ENCODE assay signal across 19 mouse cellular contexts in genomic region chr14:77662994-77663393, GRCm38 (mm10).
A peak's percentile ranks its signal among the peaks of the same experiment; 100 is the strongest.
DNase-seq lines count a peak whose midpoint lies in the region; ATAC-seq lines count a peak whose summit lies in the region.
"Had no signal": no experiment of that assay in that cellular context is flagged by ENCODE, and none has a peak within 500 bp of the region (broad histone marks: within the 10 kb centered on the region; RNA-seq: fewer than 3 reads in every experiment).

No protein-coding gene starts in this region.

- no peaks in the 10 kb centered on the region for H3K9me3 ChIP-seq in heart, embryonic 10.5 days
- H3K9me3 ChIP-seq in hindbrain, embryonic 11.5 days (ENCODE audit: control insufficient read depth, low read length): no peaks in the 10 kb centered on the region
- no peaks in the 10 kb centered on the region for H3K9me3 ChIP-seq in hindbrain, embryonic 14.5 days (ENCODE audit: control insufficient read depth, low read length)
- no peaks in the 10 kb centered on the region for H3K9me3 ChIP-seq in neural tube, embryonic 13.5 days
- no peaks in the 10 kb centered on the region for H3K9me3 ChIP-seq in neural tube, embryonic 15.5 days (replicated peaks)
- H3K9me3 ChIP-seq: embryonic facial prominence, embryonic 10.5 days; embryonic facial prominence, embryonic 12.5 days; forebrain, embryonic 13.5 days; forebrain, embryonic 15.5 days had no signal

- H3K36me3 ChIP-seq in heart, embryonic 10.5 days: no peaks in the 10 kb centered on the region
- no peaks in the 10 kb centered on the region for H3K36me3 ChIP-seq in hindbrain, embryonic 11.5 days (ENCODE audit: control insufficient read depth, insufficient read depth, low read length)
- H3K36me3 ChIP-seq in hindbrain, embryonic 14.5 days (replicated peaks; ENCODE audit: control insufficient read depth, insufficient read depth): 0 out of 2 replicates have a peak, but pooled peaks cover 6% of the 10 kb centered on the region
- H3K36me3 ChIP-seq in neural tube, embryonic 13.5 days: no peaks in the 10 kb centered on the region
- H3K36me3 ChIP-seq in neural tube, embryonic 15.5 days: peaks cover 3% of the 10 kb centered on the region; the same call in 1 of the 2 replicates
- H3K36me3 ChIP-seq: embryonic facial prominence, embryonic 10.5 days; embryonic facial prominence, embryonic 12.5 days; forebrain, embryonic 15.5 days had no signal

- peaks cover 17% of the 10 kb centered on the region for H3K4me1 ChIP-seq in heart, embryonic 10.5 days
- H3K4me1 ChIP-seq in hindbrain, embryonic 11.5 days (replicated peaks; ENCODE audit: control insufficient read depth, insufficient read depth, low read length): no peaks in the 10 kb centered on the region
- peaks cover 11% of the 10 kb centered on the region; the same call in 1 of the 2 replicates for H3K4me1 ChIP-seq in hindbrain, embryonic 14.5 days (replicated peaks; ENCODE audit: control insufficient read depth, insufficient read depth, low read length)
- H3K4me1 ChIP-seq in neural tube, embryonic 13.5 days (replicated peaks): peaks cover 21% of the 10 kb centered on the region
- H3K4me1 ChIP-seq in neural tube, embryonic 15.5 days: peaks cover 13% of the 10 kb centered on the region

- DNase-seq in heart, embryonic 10.5 days (ENCODE audit: low spot score): no peak
- no peak for DNase-seq in heart, adult 9 months (ENCODE audit: low spot score in 2 of 2)
- no peak for DNase-seq in hindbrain, embryonic 11.5 days (ENCODE audit: low spot score)
- DNase-seq in hindbrain, embryonic 14.5 days (ENCODE audit: low spot score): no peak
- DNase-seq: adrenal gland, adult 8-10 months; adrenal gland, postnatal 14 days; adrenal gland, postnatal 36 days; cerebellum, adult 11-12 months; cerebellum, adult 2 months; cerebellum, adult 9-10 months; cerebellum, postnatal 10 days; cerebellum, postnatal 25 days had no signal

- 71% methylated on average over 8 of the region's 8 CpGs for WGBS in heart, embryonic 10.5 days
- WGBS in hindbrain, embryonic 11.5 days: 77% methylated on average over 8 of the region's 8 CpGs
- 78% methylated on average over 8 of the region's 8 CpGs for WGBS in hindbrain, embryonic 14.5 days
- WGBS in neural tube, embryonic 13.5 days: 84% methylated on average over 8 of the region's 8 CpGs
- 77% methylated on average over 8 of the region's 8 CpGs for WGBS in neural tube, embryonic 15.5 days

- H3K9ac ChIP-seq in hindbrain, embryonic 11.5 days (ENCODE audit: low read depth, low read length): 0 out of 2 replicates have a peak overlapping the region, but pooled peaks have one; percentile 23
- no peak overlapping the region for H3K9ac ChIP-seq in hindbrain, embryonic 14.5 days
- H3K9ac ChIP-seq in neural tube, embryonic 13.5 days: no peak overlapping the region
- no peak overlapping the region for H3K9ac ChIP-seq in neural tube, embryonic 15.5 days (replicated peaks)
- H3K9ac ChIP-seq: embryonic facial prominence, embryonic 12.5 days; forebrain, embryonic 13.5 days; forebrain, embryonic 15.5 days had no signal

- H3K27me3 ChIP-seq in heart, embryonic 10.5 days (ENCODE audit: insufficient read depth, poor library complexity, severe bottlenecking): no peaks in the 10 kb centered on the region
- H3K27me3 ChIP-seq in hindbrain, embryonic 11.5 days (ENCODE audit: control insufficient read depth, insufficient read depth, low read length): no peaks in the 10 kb centered on the region
- no peaks in the 10 kb centered on the region for H3K27me3 ChIP-seq in hindbrain, embryonic 14.5 days (ENCODE audit: control insufficient read depth, insufficient read depth, low read length)
- H3K27me3 ChIP-seq in neural tube, embryonic 13.5 days: no peaks in the 10 kb centered on the region
- no peaks in the 10 kb centered on the region for H3K27me3 ChIP-seq in neural tube, embryonic 15.5 days (replicated peaks)
- H3K27me3 ChIP-seq: embryonic facial prominence, embryonic 12.5 days; forebrain, embryonic 13.5 days; forebrain, embryonic 15.5 days had no signal

- 0 out of 2 replicates have a peak overlapping the region, but pooled peaks have one; percentile 29 for H3K27ac ChIP-seq in heart, embryonic 10.5 days
- no peak overlapping the region for H3K27ac ChIP-seq in hindbrain, embryonic 11.5 days (ENCODE audit: low read depth, low read length)
- no peak overlapping the region for H3K27ac ChIP-seq in hindbrain, embryonic 14.5 days
- H3K27ac ChIP-seq in neural tube, embryonic 13.5 days (replicated peaks): peak overlapping the region; percentile 38; the same call in 1 of the 2 replicates
- no peak overlapping the region for H3K27ac ChIP-seq in neural tube, embryonic 15.5 days (replicated peaks)
- H3K27ac ChIP-seq: embryonic facial prominence, embryonic 10.5 days; embryonic facial prominence, embryonic 12.5 days; forebrain, embryonic 13.5 days; forebrain, embryonic 15.5 days had no signal

- ATAC-seq in hindbrain, embryonic 11.5 days (ENCODE audit: low FRiP score): no peak
- ATAC-seq in hindbrain, embryonic 14.5 days (ENCODE audit: low FRiP score): no peak
- no peak for ATAC-seq in neural tube, embryonic 13.5 days (ENCODE audit: low read depth)
- no peak for ATAC-seq in neural tube, embryonic 15.5 days (ENCODE audit: low FRiP score)
- no peak for ATAC-seq in monocyte, adult 5-6 weeks (replicated peaks; ENCODE audit: insufficient number of reproducible peaks, low FRiP score, low TSS enrichment, poor library complexity, severe bottlenecking)
- ATAC-seq: forebrain, embryonic 13.5 days; forebrain, embryonic 15.5 days had no signal

- no peak overlapping the region for H3K4me2 ChIP-seq in hindbrain, embryonic 11.5 days (replicated peaks; ENCODE audit: low read depth, low read length)
- H3K4me2 ChIP-seq in hindbrain, embryonic 14.5 days (replicated peaks): no peak overlapping the region
- H3K4me2 ChIP-seq in neural tube, embryonic 13.5 days: no peak overlapping the region
- no peak overlapping the region for H3K4me2 ChIP-seq in neural tube, embryonic 15.5 days
- H3K4me2 ChIP-seq: embryonic facial prominence, embryonic 12.5 days; forebrain, embryonic 13.5 days; forebrain, embryonic 15.5 days had no signal

- no peak overlapping the region for H3K4me3 ChIP-seq in heart, embryonic 10.5 days
- H3K4me3 ChIP-seq in hindbrain, embryonic 11.5 days (ENCODE audit: low read depth, low read length): no peak overlapping the region
- H3K4me3 ChIP-seq in hindbrain, embryonic 14.5 days (replicated peaks; ENCODE audit: low read length): no peak overlapping the region
- no peak overlapping the region for H3K4me3 ChIP-seq in neural tube, embryonic 13.5 days
- no peak overlapping the region for H3K4me3 ChIP-seq in neural tube, embryonic 15.5 days (replicated peaks)
- H3K4me3 ChIP-seq: embryonic facial prominence, embryonic 10.5 days; embryonic facial prominence, embryonic 12.5 days; forebrain, embryonic 13.5 days; forebrain, embryonic 15.5 days had no signal

Comparison
In these comparisons a context has a peak if more than half of its experiments do, and no peak if none do; other contexts are left out.
1. H3K27ac ChIP-seq: peak in heart, embryonic 10.5 days (single experiment) and neural tube, embryonic 13.5 days (single experiment); none in hindbrain, embryonic 11.5 days (single experiment), hindbrain, embryonic 14.5 days (single experiment) and neural tube, embryonic 15.5 days (single experiment).